Mouse (Mus musculus): ENCODE measurements around the gene Srgap2.

Gene Srgap2

DNA sequence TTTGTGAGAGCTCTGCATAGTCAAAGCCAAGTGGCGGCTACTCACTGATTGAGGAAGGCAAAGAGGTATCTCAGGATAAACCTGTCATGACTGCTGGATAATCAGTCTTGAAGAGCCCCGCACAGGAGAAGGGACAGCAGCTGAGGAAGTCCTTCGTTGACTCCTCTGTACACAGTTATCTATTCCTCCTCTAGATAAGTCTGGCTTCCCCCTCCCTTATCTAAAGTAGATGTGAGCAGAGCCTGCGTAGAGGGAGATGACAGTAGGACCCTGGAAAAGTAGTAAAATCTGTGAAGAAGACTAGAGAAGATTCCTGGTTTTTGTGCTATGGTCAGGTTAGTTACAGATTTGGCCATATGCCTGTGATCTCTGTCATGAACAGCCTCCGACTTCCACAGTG, 209.5 kb downstream of the Srgap2 start:
- TF ChIP-seq GATA4 (IDR thresholded peaks at IDR 0.05; ENCODE audit: insufficient replicate concordance, low read length), result 0 out of 2 replicates have a peak, but pooled peaks have one; percentile 32

DNA sequence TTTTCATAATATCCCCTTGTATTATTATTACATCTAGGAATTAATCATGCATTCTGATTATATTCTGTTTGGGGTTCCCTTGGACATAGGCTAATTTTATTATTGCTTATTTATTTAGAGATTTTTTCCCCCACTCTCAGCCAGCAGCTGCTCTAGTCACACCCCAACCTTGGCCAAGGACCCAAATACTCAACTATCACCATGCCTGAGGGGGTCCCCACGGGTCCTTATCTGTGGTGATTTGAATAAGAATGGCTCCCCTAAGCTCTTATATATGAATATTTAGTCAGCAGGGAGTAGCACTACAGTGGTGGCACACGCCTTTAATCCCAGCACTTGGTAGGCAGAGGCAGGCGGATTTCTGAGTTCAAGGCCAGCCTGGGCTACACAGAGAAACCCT, 215.9 kb downstream of the Srgap2 start:
- no peak for TF ChIP-seq GATA4 (IDR thresholded peaks at IDR 0.05; ENCODE audit: insufficient replicate concordance, low read length)

DNA sequence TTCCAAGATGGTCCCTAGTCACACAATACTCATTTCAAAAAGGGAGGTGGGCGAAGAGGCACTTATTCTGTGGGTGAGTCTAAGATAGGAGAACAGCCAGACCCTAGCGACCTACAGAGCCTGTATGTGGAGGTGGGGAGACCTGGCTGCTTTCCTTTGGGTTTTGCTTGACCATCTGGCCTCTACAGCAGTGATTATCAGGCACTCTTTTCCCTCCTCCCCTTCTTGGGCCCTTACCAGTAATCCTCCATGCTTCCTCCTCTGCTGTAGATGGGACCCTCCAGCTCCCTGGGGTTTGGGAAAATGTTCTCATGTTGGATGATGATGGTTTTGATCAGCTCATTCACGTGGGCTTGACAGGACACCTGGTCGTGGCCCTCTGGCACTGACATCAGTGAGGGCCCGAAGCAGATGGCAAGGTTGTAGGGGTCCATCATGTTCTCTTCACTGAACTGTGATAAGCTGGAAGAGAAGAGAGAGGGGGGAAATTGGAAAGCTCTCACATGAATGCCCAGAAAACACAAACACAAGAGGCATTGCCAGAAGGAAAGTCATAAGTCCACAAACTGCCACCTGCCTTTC, 216.8 kb downstream of the Srgap2 start:
- TF ChIP-seq GATA4 (IDR thresholded peaks at IDR 0.05; ENCODE audit: insufficient replicate concordance, low read length), result no peak

DNA sequence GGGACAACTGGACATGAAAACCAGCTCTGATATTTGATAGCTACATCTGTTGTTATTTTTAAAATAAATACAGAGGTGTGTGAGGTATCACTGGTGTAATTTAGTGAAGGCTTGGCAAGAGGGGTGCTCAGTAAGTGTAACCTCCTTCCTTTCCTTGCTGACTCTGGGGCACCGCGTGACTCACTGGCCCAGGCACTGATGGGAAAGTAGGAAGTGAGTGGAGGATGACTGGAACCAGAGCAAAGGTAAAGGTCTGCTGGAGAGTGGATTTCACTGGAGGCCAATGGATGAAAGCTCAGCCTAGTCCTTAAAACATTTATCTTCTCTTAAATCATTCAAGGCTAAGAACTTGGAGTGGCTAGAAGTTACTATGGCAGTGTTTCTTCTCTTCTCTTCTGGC, 226.4 kb downstream of the Srgap2 start:
- no peak for TF ChIP-seq GATA4 (IDR thresholded peaks at IDR 0.05; ENCODE audit: insufficient replicate concordance, low read length)

DNA sequence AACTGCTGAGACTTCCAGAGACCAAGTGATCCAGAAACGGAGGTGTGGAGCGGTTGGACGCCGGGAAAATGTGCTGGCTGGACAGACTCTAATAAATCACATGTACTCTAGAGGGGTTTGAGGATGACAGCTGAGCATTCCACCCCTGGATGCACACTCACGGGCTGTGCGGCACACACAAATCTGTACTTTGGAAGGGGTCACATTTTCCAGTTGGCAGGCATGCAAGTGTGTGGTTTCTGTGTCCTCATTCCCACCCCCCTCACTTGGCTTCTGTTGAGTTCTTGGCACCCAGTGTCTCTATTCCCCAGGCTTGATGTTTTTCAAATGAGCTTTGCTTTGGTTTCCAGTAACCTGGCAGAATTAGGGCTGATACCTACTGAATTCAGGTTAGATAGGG, 227.4 kb downstream of the Srgap2 start:
- TF ChIP-seq GATA4 (IDR thresholded peaks at IDR 0.05; ENCODE audit: insufficient replicate concordance, low read length), result no peak

DNA sequence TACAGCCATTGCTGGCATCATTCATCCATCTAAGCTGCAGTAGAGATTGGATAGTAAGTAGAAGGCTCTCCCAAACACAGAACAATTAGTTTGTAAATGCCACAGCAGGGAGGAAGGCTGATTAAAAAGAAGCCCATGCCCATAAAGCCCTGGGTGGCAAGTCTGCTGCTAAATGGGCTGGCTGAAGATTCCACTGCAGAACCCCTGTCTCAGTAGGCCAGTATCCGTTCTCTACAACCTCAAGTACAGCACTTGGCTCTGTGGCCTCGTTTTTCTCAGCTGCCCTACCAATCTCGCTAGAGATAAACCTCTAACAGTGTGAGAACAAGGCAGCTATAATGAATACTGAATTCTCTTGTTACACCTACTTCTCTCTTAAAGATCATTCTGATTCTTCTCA, 227.9 kb downstream of the Srgap2 start:
- TF ChIP-seq GATA4 (IDR thresholded peaks at IDR 0.05; ENCODE audit: insufficient replicate concordance, low read length), result no peak

DNA sequence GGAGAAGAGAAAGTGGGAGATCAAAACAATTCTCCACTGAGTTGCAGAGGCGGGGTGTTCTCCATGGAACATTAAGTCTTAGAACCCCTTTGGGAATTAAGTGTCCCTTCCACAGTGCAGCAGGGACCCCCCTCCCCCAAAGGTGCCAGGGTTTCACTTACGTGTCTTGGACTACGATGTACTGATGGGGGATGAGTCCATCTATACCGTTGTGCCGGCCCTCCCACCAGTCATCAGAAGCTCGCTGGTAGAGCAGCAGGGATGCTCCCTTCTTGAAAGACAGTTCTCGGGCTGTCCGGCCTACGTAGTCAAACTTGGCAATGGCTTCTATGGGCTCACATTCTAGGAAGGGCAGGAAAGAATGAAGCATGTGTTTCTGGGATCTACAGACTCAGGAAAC, 229.0 kb downstream of the Srgap2 start:
- no peak for TF ChIP-seq GATA4 (IDR thresholded peaks at IDR 0.05; ENCODE audit: insufficient replicate concordance, low read length)

DNA sequence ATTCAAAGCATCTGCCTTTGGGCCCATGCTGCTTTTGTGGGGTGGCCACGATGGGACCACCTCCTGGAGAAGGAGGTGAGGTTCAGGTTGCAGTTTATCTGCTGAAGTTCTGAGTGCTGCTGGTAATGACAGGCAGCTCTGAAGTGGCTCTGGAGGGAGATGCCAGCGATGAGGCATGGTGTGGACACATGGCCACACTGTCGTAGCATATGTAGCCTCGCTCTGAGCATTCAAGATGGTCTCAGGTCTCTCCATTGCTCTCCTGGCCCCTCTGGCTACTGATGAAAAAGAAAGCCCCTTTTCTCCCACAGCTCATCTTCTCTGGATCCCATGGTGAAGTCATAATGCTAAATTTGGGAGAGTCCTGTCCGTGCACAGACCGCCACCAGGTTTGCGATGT, 230.4 kb downstream of the Srgap2 start:
- no peak for TF ChIP-seq GATA4 (IDR thresholded peaks at IDR 0.05; ENCODE audit: insufficient replicate concordance, low read length)

DNA sequence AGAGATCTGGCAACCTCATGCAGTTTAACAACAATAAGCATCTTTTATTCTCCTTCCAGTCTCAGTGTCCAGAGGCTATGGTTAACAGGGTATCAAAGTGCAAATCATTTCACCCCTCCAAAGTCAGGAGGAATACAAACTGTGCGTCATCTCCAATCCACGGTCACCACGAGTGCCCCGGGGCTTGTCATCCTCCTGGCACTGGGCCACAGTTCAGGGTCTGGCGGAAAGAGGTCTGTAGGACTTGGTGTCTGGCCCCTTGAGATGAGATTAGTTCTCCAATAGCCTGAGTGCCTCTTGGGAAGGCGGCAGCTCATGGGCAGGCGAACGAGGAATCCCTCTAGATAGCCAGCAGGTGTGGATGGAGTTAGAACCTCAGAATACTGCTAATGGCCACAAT, 232.0 kb downstream of the Srgap2 start:
- TF ChIP-seq GATA4 (IDR thresholded peaks at IDR 0.05; ENCODE audit: insufficient replicate concordance, low read length), result no peak

DNA sequence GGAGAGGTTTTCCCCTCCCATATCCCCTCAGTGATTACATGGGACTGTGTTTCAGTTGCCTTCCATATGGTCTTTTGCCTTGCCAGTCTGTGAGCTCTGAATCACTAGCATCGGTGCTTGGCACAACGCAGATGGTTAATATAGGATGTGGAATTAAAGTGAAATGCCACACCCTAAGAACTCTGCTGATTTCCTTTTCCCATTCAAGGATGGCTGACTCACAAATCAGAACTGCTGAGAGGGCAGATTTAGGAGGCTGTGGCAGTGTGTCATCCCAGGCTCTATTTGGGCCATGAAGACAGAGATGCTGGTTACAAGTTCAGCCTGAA, 233.3 kb downstream of the Srgap2 start:
- TF ChIP-seq GATA4 (IDR thresholded peaks at IDR 0.05; ENCODE audit: insufficient replicate concordance, low read length), result no peak

DNA sequence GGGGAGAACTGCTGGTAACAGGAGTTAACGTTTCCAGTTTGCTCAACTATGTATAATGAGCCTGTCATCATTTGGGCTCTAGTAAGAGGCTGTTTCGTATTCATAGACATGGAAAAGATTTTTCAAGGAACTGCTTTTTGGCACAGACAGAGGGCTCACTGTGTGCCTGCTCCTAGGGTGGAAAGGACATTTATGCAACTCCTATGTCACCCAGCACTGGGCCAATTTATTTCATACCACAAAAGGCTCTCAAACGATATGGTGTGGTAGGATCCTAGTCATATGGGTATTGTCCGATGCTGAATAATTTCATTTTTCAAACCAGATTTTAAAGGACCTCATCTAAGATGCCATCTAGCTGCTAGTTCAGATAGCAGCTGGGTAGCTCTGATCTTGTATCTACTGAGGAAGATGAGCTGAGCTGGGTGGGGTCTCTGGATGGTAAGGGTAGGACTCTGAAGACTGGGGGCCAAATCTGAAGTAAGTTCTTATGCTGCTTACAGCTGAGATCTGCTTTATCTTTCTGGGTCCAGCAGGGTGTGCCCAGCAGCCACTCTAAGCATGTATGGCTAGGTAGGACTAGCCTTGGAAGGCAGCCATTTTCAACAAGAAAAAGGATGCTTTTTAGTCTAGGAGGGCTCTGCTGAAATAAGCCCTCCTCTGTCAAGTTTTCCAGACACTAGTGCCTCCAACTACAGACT, 233.8 kb downstream of the Srgap2 start:
- TF ChIP-seq GATA4 (IDR thresholded peaks at IDR 0.05; ENCODE audit: insufficient replicate concordance, low read length), result no peak

DNA sequence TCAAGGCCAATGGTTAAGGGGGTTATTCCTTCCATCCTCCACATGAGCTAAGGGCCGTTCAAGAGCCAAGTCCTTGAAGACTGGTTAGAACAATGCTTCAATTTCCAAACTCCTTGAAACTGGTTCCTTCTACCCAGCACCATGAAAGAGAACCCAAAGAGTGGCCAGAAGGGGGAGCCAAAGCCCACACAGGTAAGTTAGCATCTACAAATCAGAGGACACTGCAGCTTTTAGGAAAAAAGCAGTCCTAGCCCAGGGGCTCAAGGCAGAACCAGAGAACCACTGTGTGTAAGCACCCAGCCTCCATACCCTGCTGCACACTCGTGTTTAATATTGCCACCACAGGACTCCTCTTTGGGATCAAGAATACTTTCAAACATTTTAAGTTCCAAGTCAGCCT, 236.5 kb downstream of the Srgap2 start:
- no peak for TF ChIP-seq GATA4 (IDR thresholded peaks at IDR 0.05; ENCODE audit: insufficient replicate concordance, low read length)

DNA sequence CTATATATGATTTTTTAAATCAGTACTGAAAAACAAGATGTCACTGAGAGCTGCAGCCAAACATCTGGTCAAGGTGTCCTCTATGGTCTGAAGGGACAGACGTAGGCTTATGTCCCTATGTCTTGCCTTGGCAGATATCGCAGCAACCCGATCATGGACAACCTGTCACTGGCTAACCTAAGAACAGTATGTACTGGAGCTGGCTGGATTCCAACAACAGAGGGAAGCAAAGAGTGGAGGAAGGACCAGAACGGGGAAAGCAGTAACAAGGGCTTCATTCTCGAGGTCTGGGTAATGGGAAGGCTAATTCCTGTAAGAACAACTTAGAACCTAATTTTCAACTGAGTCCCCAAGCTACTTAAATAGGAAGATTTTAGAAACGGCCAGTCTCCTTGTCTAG, 238.2 kb downstream of the Srgap2 start:
- TF ChIP-seq GATA4 (IDR thresholded peaks at IDR 0.05; ENCODE audit: insufficient replicate concordance, low read length), result no peak

DNA sequence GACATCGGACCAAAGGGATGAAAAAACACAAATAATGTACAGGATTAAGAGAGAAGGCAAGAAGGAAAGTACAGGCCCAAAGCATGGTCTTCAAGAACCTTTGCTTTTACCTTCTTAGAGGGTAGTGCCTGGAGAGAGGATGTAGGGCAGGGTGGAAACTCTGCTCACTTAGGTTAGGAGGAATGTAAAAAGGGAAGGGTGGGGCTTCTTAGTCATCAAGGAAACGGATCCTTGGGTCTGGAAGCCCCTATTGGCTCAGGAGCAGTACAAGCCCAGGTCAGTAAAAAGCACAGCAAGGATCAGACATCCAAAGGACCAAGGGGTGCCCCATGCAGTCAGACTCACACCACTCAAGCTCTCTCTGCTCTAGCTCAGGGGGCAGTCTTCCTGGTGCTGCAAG, 239.9 kb downstream of the Srgap2 start:
- TF ChIP-seq GATA4 (IDR thresholded peaks at IDR 0.05; ENCODE audit: insufficient replicate concordance, low read length), result no peak

DNA sequence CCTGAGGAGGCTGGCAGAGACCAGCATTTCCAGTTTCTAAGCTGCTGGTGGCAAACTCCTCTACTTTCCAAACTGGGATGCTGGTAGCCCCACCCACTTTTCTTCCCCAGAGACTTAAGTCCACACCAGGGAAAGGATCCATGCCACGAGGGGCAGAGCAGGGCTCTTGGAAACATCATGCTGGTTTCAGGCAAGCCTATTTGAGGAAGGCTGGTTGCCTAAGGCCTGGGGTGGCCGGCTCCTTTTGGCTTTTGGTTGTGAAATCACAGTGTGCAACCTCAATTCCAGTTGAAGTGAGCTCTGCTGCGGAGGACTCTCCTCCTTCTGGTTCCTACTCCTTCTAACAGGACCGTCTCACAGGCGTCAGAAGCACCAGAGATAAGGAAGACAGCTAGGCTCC, 240.3 kb downstream of the Srgap2 start:
- TF ChIP-seq GATA4 (IDR thresholded peaks at IDR 0.05; ENCODE audit: insufficient replicate concordance, low read length), result no peak

DNA sequence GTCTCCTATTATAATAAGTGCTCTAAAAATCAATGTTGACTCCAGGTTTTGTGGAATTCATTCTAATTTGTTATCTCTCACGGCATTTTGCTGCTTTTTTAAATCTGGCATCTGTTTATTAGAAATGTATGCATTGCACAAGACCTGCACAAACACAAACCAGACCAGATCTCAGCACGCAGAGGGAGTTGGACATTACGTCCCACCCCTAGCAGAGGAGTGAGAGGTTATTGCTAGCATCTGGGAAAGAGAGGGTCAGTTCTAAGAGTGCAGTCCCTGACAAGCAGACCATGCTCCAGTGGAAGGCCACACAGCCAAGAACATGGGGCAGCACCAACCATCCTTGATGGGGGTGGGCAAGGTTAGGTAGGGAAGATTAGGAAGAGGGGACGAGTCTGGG, 242.5 kb downstream of the Srgap2 start:
- no peak for TF ChIP-seq GATA4 (IDR thresholded peaks at IDR 0.05; ENCODE audit: insufficient replicate concordance, low read length)

DNA sequence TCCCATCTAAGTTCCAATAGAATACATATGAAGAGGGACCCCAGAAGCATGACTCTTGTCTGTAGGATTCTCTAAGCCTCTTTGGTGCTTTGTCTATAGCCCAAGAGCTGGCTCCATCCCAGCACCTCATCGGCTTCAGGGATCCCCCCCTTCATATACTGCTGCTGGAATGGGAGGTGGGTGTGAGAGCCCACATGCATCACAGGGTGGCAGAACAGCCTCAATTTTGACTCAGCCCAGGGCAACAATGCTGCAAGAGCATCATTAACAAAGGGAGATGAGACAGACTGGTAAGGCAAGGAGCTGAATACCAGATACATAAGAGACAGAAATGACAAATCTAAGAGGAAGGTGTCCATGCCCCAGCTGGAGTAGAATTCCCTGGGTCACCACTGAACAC, 243.0 kb downstream of the Srgap2 start:
- TF ChIP-seq GATA4 (IDR thresholded peaks at IDR 0.05; ENCODE audit: insufficient replicate concordance, low read length), result no peak

All from liver, adult (tissue).